Mouse (Mus musculus): ENCODE data around the gene Phf11c. TPM values are rescaled to one million over a fixed set of nuclear protein-coding genes. Genes with fewer than 3 reads are reported as not detected.
A peak's percentile ranks its signal among the peaks of the same experiment; 100 is the strongest.

Phf11c gene
- total and polyA plus RNA-seq, 3 experiments, result 1.1 to 2.4 (median 1.8) TPM

GRCm38 (mm10) chr14:59435206-59435605, 40.0 kb upstream of the Phf11c start:
- no peak overlapping the region for H3K4me2 ChIP-seq (ENCODE audit: insufficient read depth, low read depth, poor library complexity, severe bottlenecking)
- no peak overlapping the region for H3K9ac ChIP-seq (ENCODE audit: insufficient read depth, low read depth)
- TF ChIP-seq POLR2A (IDR thresholded peaks at IDR 0.05; ENCODE audit: low read depth, low read length) (no peak), CHD2 (IDR thresholded peaks at IDR 0.05; ENCODE audit: low read length) (no peak), GABPA (IDR thresholded peaks at IDR 0.05; ENCODE audit: insufficient replicate concordance, low read depth, low read length) (no peak), ZNF384 (IDR thresholded peaks at IDR 0.05; ENCODE audit: low read depth, low read length) (no peak), NELFE (IDR thresholded peaks at IDR 0.05; ENCODE audit: low read depth, low read length) (no peak), MXI1 (IDR thresholded peaks at IDR 0.05; ENCODE audit: low read depth, low read length) (no peak), NRF1 (IDR thresholded peaks at IDR 0.05; ENCODE audit: low read depth, low read length) (no peak), KAT2A (IDR thresholded peaks at IDR 0.05; ENCODE audit: insufficient replicate concordance, low read length) (no peak), MAZ (IDR thresholded peaks at IDR 0.05; ENCODE audit: low read depth, low read length) (no peak), CTCF (conservative IDR thresholded peaks at IDR 0.05 in 1 of 2, IDR thresholded peaks at IDR 0.05 in 1 of 2; ENCODE audit: low read depth in 2 of 2, low read length in 2 of 2) (no peak), IRF4 (IDR thresholded peaks at IDR 0.05; ENCODE audit: low read depth, low read length) (no peak), MAX (IDR thresholded peaks at IDR 0.05; ENCODE audit: low read length) (no peak), MEF2A (IDR thresholded peaks at IDR 0.05; ENCODE audit: borderline replicate concordance, low read depth, low read length) (no peak), SIN3A (IDR thresholded peaks at IDR 0.05; ENCODE audit: low read length) (no peak), USF2 (conservative IDR thresholded peaks at IDR 0.05; ENCODE audit: low read depth, low read length) (no peak)

GRCm38 (mm10) chr14:59433902-59434301, 38.7 kb upstream of the Phf11c start:
- peak overlapping the region; percentile 52 for H3K4me2 ChIP-seq (ENCODE audit: insufficient read depth, low read depth, poor library complexity, severe bottlenecking)
- H3K9ac ChIP-seq (ENCODE audit: insufficient read depth, low read depth), result no peak overlapping the region
- H3K27me3 ChIP-seq (replicated peaks), result no peaks in the 10 kb centered on the region
- H3K4me1 ChIP-seq (ENCODE audit: control insufficient read depth in 1 of 2, insufficient read depth in 2 of 2), result peaks cover 0 to 33% of the 10 kb centered on the region in 2 experiments; a peak in 2 of 4 replicates
- peaks cover 5% of the 10 kb centered on the region for H3K9me3 ChIP-seq (replicated peaks; ENCODE audit: low read length)
- dilution Hi-C loops (cut with MboI; ENCODE audit: extremely low pct_ligation_motif_present, extremely low pct_unique_long_range_greater_than_20kb, low sequenced_read_pairs), result no loop called here
- 0 out of 2 replicates have a peak overlapping the region, but pooled peaks have one; percentile 19 for H3K27ac ChIP-seq (ENCODE audit: insufficient read depth, low read depth)
- peak; percentile 16 for DNase-seq (ENCODE audit: extremely low read depth)
- peaks cover 11 to 27% of the 10 kb centered on the region in 2 experiments for H3K36me3 ChIP-seq (replicated peaks in 1 of 2; ENCODE audit: control insufficient read depth in 1 of 2, insufficient read depth in 1 of 2, low read length in 1 of 2)
- H3K79me2 ChIP-seq (replicated peaks; ENCODE audit: control insufficient read depth, extremely low read depth, insufficient read depth, poor library complexity, severe bottlenecking), result peaks cover 11% of the 10 kb centered on the region
- TF ChIP-seq IRF4 (IDR thresholded peaks at IDR 0.05; ENCODE audit: low read depth, low read length) (0 out of 2 replicates have a peak, but pooled peaks have one; percentile 22), NELFE (IDR thresholded peaks at IDR 0.05; ENCODE audit: low read depth, low read length) (no peak), E2F4 (IDR thresholded peaks at IDR 0.05; ENCODE audit: insufficient replicate concordance, low read depth, low read length) (no peak)
- in situ Hi-C loops (cut with MboI; ENCODE audit: low pct_ligation_motif_present, low pct_unique_long_range_greater_than_20kb, low sequenced_read_pairs), result no loop called here
- H3K4me3 ChIP-seq (replicated peaks in 1 of 3; ENCODE audit: low read depth in 2 of 3, low read length in 2 of 3, poor library complexity in 1 of 3), result no peak overlapping the region

More at GRCm38 (mm10) chr14:59435206-59435605, 40.0 kb upstream of the Phf11c start:
- peaks cover 0 to 33% of the 10 kb centered on the region in 2 experiments; a peak in 2 of 4 replicates for H3K4me1 ChIP-seq (ENCODE audit: control insufficient read depth in 1 of 2, insufficient read depth in 2 of 2)
- dilution Hi-C loops (cut with MboI; ENCODE audit: extremely low pct_ligation_motif_present, extremely low pct_unique_long_range_greater_than_20kb, low sequenced_read_pairs) (no loop called here), in situ Hi-C loops (cut with MboI; ENCODE audit: low pct_ligation_motif_present, low pct_unique_long_range_greater_than_20kb, low sequenced_read_pairs) (no loop called here)
- H3K36me3 ChIP-seq (replicated peaks in 1 of 2; ENCODE audit: control insufficient read depth in 1 of 2, insufficient read depth in 1 of 2, low read length in 1 of 2), result peaks cover 10 to 15% of the 10 kb centered on the region in 2 experiments
- DNase-seq (ENCODE audit: extremely low read depth), result no peak
- H3K4me3 ChIP-seq (replicated peaks in 1 of 3; ENCODE audit: low read depth in 2 of 3, low read length in 2 of 3, poor library complexity in 1 of 3), result no peak overlapping the region
- no peaks in the 10 kb centered on the region for H3K9me3 ChIP-seq (replicated peaks; ENCODE audit: low read length)
- no peak overlapping the region for H3K27ac ChIP-seq (ENCODE audit: insufficient read depth, low read depth)
- H3K79me2 ChIP-seq (replicated peaks; ENCODE audit: control insufficient read depth, extremely low read depth, insufficient read depth, poor library complexity, severe bottlenecking), result peaks cover 18% of the 10 kb centered on the region
- no peaks in the 10 kb centered on the region for H3K27me3 ChIP-seq (replicated peaks)

All from CH12.LX (cell line).